Mouse (Mus musculus): Measurements from ENCODE around the gene Eif5a.

GRCm38 (mm10) chr11:69867335-69867734 lies 54.4 kb downstream of the Eif5a start:
- TF ChIP-seq CTCF (conservative IDR thresholded peaks at IDR 0.05; ENCODE audit: low read length) (no peak), POU5F1 (IDR thresholded peaks at IDR 0.05; ENCODE audit: borderline replicate concordance, low read length) (no peak)
